Comparison of ENCODE assay signal across 8 mouse cellular contexts in the genomic region with DNA sequence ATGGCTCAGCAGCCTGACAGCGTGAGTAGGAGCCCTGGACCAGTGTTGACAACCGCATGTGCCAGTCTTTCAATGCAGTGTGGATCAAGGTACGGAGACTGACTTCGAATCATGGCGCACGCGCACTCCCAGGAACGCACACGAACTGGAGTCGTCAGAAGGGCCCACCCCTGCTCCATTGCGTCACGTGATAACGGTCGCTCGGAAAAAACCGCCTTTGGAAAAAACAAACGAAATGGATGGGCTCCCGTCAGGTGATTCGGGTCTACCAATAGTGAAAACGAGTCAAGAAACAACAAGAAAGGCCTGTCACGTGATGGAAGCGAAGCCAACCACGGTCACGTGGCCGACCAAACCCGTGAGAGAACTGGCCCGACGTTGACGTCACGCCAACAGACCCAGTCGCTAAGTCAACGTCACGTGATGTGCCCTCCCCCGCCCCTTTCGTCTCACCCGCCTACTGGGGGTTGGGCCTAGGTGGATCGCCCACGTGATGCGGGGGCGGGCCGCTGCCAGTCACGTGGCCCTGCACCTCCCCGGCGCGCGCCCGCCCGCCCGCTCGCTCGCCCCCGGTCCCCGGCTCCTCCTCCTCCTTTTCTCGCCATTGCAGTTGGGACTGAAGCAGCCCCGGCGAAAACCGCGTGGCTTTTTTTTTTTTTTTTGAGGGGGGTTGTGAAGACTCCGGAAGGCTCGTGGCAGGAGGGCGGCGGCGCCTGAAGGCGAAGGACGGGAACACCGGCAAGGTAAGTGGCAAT. TPM values are rescaled to one million over a fixed set of nuclear protein-coding genes. Genes with fewer than 3 reads are reported as not detected.
A peak's percentile ranks its signal among the peaks of the same experiment; 100 is the strongest.
DNase-seq lines count a peak whose midpoint lies in the region; ATAC-seq and TF ChIP-seq lines count a peak whose summit lies in the region.

Gene Ilf3, plus strand, starts transcription at position 515 of the 755 bp plus-strand sequence.

- H3K4me2 ChIP-seq in lung, postnatal 0 days (replicated peaks; ENCODE audit: low read depth, low read length): peak within 1 kb of the TSS; percentile 78

- H3K36me3 ChIP-seq in hindbrain, embryonic 10.5 days: peaks cover 20% of the 10 kb centered on the region
- H3K36me3 ChIP-seq in lung, postnatal 0 days (ENCODE audit: insufficient read depth, low read length): no peaks in the 10 kb centered on the region

- ATAC-seq in frontal cortex, adult (ENCODE audit: low TSS enrichment): peak; percentile 86
- peak; percentile 97 for ATAC-seq in lung, postnatal 0 days

- no peak for TF ChIP-seq EP300 in lung, postnatal 0 days (IDR thresholded peaks at IDR 0.05)

- H3K9me3 ChIP-seq in hindbrain, embryonic 10.5 days: no peaks in the 10 kb centered on the region
- H3K9me3 ChIP-seq in lung, postnatal 0 days (ENCODE audit: low read length): no peaks in the 10 kb centered on the region

- under 1% methylated on average over 66 of the region's 66 CpGs for WGBS in hindbrain, embryonic 10.5 days
- whole genome bisulfite sequencing in lung, postnatal 0 days: under 1% methylated on average over 63 of the region's 66 CpGs

- no peaks in the 10 kb centered on the region for H3K27me3 ChIP-seq in hindbrain, embryonic 10.5 days (ENCODE audit: insufficient read depth, poor library complexity, severe bottlenecking)
- no peaks in the 10 kb centered on the region for H3K27me3 ChIP-seq in lung, postnatal 0 days (replicated peaks; ENCODE audit: insufficient read depth, low read length)

- DNase-seq in MN1 (ENCODE audit: low spot score): peak; percentile 99
- peak; percentile 100 for DNase-seq in cerebellum, adult 9-10 months
- peak; percentile 100 for DNase-seq in hindbrain, embryonic 10.5 days (ENCODE audit: low spot score)
- peak; percentile 100 for DNase-seq in layer of hippocampus, adult 9-11 months
- DNase-seq in lung, postnatal 0 days (ENCODE audit: low spot score): peak; percentile 100
- DNase-seq in ovary, postnatal 14 days (ENCODE audit: low spot score): peak; percentile 99
- DNase-seq in thymus, postnatal 14 days: peak; percentile 99

- peak within 1 kb of the TSS; percentile 67 for H3K4me3 ChIP-seq in hindbrain, embryonic 10.5 days
- H3K4me3 ChIP-seq in lung, postnatal 0 days (ENCODE audit: low read depth, low read length): peak within 1 kb of the TSS; percentile 92

- H3K27ac ChIP-seq in hindbrain, embryonic 10.5 days: peak within 1 kb of the TSS; percentile 95
- H3K27ac ChIP-seq in lung, postnatal 0 days (ENCODE audit: low read length): peak within 1 kb of the TSS; percentile 85

- peaks cover 16% of the 10 kb centered on the region for H3K4me1 ChIP-seq in hindbrain, embryonic 10.5 days (replicated peaks)
- peaks cover 7% of the 10 kb centered on the region; the same call in 1 of the 2 replicates for H3K4me1 ChIP-seq in lung, postnatal 0 days (ENCODE audit: insufficient read depth, low read depth, low read length)

- no peak for TF ChIP-seq CTCF in lung, postnatal 0 days (IDR thresholded peaks at IDR 0.05)

- H3K9ac ChIP-seq in lung, postnatal 0 days (replicated peaks; ENCODE audit: low read depth): peak within 1 kb of the TSS; percentile 54

RNA-seq across cellular contexts. Expression of gene Ilf3, which starts in this region (rescaled TPM):
- 270 and 300 TPM in 2 replicates for polyA plus RNA-seq in hindbrain, embryonic 10.5 days (2016; fragmentation: Nextera tagmentation; extraction: Ambion mirVana)
- polyA plus RNA-seq in lung, postnatal 0 days (2015; fragmentation: Nextera tagmentation; extraction: Ambion mirVana): 53.4 and 58.5 TPM in 2 replicates

Comparison
In these comparisons a context has a peak if more than half of its experiments do, and no peak if none do; other contexts are left out.
1. Peak in every context shown above with its lines: DNase-seq, ATAC-seq, H3K4me3 ChIP-seq and H3K27ac ChIP-seq.